Mouse (Mus musculus): ENCODE results near the gene Rtl8b. TPM values are rescaled to one million over a fixed set of nuclear protein-coding genes. Genes with fewer than 3 reads are reported as not detected.
"Not testable (repeated sequence)": the region's sequence is repeated elsewhere in the genome, so short reads cannot be mapped to it uniquely, and the experiment has no call there.

Gene Rtl8b
- 342 and 363 TPM in 2 replicates for polyA plus RNA-seq (2012; rRNA removed)

DNA sequence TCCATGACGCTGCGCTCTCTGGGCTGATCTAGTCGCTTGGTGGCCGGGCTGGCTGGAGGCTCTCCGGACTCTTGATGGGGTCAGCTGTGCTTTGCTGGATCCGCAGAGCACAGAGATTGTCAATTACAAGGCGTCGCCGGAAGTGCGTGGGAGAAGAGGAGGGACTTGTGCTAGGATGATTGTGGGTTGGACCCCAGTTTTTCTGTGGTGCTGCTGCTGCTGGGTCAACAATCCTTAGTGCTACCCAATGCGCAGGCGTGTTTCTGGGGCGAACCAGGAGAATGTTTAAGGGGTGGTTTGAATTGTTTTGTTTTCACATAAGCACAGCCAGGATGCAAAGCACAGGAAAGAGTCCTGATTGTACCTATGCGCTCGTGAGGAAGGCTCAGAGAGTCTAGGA, at the start of gene Rtl8b:
TSS of gene Rtl8b (minus strand) at position 115 of the 400 bp plus-strand sequence.
- Histone ChIP-seq H3K27ac (ENCODE audit: insufficient read depth, low read length) (no peak within 1 kb of the TSS), H3K4me3 (ENCODE audit: insufficient read depth, low read length) (peak within 1 kb of the TSS; percentile 5), H3K4me1 (ENCODE audit: control insufficient read depth, insufficient read depth, low read length) (no peaks in the 10 kb centered on the region)
- TF ChIP-seq CTCF (IDR thresholded peaks at IDR 0.05; ENCODE audit: extremely low read depth, insufficient read depth, low read length) (no peak), POLR2A (IDR thresholded peaks at IDR 0.05; ENCODE audit: extremely low read depth, insufficient read depth, low read length) (peak; percentile 54; the same call in 1 of the 2 replicates)

DNA sequence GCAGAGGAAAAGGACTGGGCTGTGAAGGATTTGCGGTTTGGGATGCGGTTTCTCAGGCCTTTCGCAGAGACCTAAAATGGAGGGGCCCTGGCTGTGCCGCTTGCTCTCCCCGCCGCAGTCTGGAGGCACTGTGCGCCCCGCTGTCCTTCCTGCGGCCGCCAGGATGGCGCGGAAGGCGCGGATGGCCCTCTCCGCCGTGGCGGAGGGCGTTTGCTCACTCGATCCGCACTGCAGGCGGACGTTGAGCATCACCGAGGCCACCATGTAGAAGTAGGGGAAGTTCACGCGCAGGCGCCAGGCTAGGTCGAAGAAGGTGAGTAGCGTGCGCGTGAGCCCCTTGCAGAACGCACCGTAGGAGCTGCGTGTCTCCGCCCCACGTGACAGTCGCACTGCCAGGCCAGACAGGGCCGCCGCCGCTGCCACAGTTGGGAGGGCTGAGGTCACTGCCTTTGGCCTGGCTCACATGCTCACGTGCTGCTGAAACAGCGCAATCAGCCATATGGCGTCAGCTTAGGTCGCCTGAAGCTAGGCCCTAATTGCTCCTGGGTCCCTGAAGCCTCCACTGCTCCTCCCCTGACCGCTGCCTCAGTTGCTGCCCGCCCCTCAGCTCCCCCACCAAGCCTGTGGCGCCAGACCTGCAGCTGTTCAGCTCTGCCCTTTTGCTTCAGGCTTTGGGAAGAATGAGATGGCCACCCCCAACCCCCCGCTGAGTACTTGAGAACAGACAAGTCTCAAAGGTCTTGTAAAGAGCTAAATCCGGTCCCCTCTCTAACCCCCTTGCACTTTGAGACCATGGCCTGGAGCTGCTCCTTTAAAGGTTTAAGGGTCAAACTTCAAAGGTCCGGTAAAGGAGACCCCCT, 46.3 kb upstream of the Rtl8b start:
- no peaks in the 10 kb centered on the region for H3K4me1 ChIP-seq (ENCODE audit: control insufficient read depth, insufficient read depth, low read length)
- H3K4me3 ChIP-seq (ENCODE audit: insufficient read depth, low read length) = peak overlapping the region; percentile 57
- H3K27ac ChIP-seq (ENCODE audit: insufficient read depth, low read length) = peak overlapping the region; percentile 62; the same call in 1 of the 2 replicates
- TF ChIP-seq CTCF (IDR thresholded peaks at IDR 0.05; ENCODE audit: extremely low read depth, insufficient read depth, low read length) = no peak
- 0 out of 2 replicates have a peak, but pooled peaks have one; percentile 16 for TF ChIP-seq POLR2A (IDR thresholded peaks at IDR 0.05; ENCODE audit: extremely low read depth, insufficient read depth, low read length)

DNA sequence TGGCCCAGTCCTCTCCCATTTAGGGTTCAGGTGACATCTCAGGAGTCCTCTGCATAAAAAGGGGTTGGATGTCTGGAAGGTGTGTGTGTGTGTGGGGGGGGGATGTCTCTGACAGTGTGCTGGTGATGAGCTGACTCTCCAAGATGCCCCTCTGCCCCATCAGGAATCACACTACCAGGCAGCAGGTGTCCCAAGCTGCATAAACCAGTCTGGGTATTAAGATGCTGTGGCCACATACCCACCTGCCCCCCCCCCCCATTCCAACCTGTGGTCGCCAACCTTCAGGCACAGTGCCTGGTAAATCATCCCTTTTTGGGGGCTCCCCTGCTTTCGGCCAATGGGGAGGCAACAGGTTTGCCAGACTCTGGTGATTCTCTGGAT, 45.7 kb upstream of the Rtl8b start:
- H3K4me1 ChIP-seq (ENCODE audit: control insufficient read depth, insufficient read depth, low read length) = no peaks in the 10 kb centered on the region
- peak overlapping the region; percentile 57 for H3K4me3 ChIP-seq (ENCODE audit: insufficient read depth, low read length)
- TF ChIP-seq POLR2A (IDR thresholded peaks at IDR 0.05; ENCODE audit: extremely low read depth, insufficient read depth, low read length) (no peak), CTCF (IDR thresholded peaks at IDR 0.05; ENCODE audit: extremely low read depth, insufficient read depth, low read length) (no peak)
- H3K27ac ChIP-seq (ENCODE audit: insufficient read depth, low read length) = no peak overlapping the region

DNA sequence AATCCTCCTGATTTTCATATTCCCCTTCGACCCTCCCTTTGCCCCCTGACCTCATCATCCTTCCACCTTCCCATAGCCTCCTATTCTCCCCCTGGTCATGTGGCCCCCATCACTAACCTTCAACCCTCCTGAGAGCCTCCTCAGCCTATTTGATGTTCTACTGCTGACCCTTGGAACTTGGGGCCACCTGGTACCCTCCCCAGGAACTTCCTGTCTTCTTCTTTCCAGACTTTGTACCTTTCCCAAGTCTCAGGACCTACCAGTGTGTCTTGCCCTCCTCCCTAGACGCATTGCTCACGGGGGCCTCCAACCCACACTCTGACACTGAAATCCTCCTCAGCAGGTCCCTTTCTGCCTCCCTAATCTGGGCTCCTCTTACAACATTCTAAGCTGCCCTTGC, 32.5 kb upstream of the Rtl8b start:
- no peak overlapping the region for H3K4me3 ChIP-seq (ENCODE audit: insufficient read depth, low read length)
- H3K4me1 ChIP-seq (ENCODE audit: control insufficient read depth, insufficient read depth, low read length) = no peaks in the 10 kb centered on the region
- TF ChIP-seq CTCF (IDR thresholded peaks at IDR 0.05; ENCODE audit: extremely low read depth, insufficient read depth, low read length) (no peak), POLR2A (IDR thresholded peaks at IDR 0.05; ENCODE audit: extremely low read depth, insufficient read depth, low read length) (no peak)
- H3K27ac ChIP-seq (ENCODE audit: insufficient read depth, low read length) = no peak overlapping the region

DNA sequence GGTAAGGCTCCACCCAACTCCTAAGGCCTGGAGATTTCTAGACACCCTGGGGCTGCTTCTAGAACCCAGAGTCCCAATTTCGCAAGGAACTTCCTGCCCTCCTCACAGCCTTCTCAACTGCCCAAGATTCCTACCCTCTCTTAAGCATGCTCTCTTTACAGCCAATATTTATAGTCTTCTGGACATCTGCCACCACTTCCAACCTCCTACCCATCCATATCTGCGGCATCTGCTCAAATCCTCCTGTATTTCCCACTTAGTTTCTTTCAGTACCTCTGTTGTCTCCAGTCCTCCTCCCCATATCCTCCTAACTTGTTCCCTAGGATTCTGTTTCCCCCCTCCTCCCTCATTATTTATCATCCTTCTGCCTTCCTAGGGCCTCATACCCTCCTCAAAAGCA, 29.0 kb upstream of the Rtl8b start:
- no peak for TF ChIP-seq CTCF (IDR thresholded peaks at IDR 0.05; ENCODE audit: extremely low read depth, insufficient read depth, low read length)
- no peak for TF ChIP-seq POLR2A (IDR thresholded peaks at IDR 0.05; ENCODE audit: extremely low read depth, insufficient read depth, low read length)
- H3K27ac ChIP-seq (ENCODE audit: insufficient read depth, low read length) = no peak overlapping the region
- no peaks in the 10 kb centered on the region for H3K4me1 ChIP-seq (ENCODE audit: control insufficient read depth, insufficient read depth, low read length)
- H3K4me3 ChIP-seq (ENCODE audit: insufficient read depth, low read length) = no peak overlapping the region

DNA sequence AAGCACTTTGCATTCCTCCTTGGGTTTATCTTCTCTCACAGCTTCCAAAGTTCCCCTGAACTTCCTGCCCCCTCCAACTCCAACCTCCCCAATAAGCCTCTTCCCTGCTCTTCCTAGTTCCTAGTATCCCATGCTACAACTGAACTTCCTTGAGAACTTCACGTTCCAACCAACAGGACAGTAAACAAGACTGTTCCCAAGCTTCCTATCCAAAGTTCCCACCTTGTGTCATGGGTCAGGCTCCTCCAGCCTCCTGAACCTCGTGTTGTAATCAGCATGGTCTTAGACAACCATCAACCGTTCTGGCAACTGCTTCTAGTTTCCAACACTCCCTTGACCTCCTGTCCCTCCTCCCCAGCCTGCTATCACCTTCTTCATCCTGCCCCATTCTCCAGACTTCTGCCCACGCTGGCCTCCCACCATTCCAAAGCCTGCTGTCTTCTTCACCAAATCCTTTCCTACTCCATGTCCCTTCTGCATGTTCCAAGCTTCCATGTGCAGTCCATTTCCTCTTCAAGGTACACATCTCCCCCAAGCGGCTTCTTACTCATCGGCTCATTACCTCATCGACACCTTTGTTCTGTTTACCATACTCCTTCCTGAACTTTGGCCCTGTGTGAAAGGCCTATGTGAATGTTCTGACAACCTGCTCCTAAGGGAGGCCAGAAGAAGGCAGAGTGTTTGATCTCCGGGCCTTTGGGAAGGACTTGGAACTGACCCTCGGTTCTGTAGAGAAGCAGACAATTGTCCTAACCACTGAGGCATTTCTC, 24.0 kb upstream of the Rtl8b start:
- no peaks in the 10 kb centered on the region for H3K4me1 ChIP-seq (ENCODE audit: control insufficient read depth, insufficient read depth, low read length)
- H3K27ac ChIP-seq (ENCODE audit: insufficient read depth, low read length) = no peak overlapping the region
- H3K4me3 ChIP-seq (ENCODE audit: insufficient read depth, low read length) = no peak overlapping the region
- no peak for TF ChIP-seq CTCF (IDR thresholded peaks at IDR 0.05; ENCODE audit: extremely low read depth, insufficient read depth, low read length)

DNA sequence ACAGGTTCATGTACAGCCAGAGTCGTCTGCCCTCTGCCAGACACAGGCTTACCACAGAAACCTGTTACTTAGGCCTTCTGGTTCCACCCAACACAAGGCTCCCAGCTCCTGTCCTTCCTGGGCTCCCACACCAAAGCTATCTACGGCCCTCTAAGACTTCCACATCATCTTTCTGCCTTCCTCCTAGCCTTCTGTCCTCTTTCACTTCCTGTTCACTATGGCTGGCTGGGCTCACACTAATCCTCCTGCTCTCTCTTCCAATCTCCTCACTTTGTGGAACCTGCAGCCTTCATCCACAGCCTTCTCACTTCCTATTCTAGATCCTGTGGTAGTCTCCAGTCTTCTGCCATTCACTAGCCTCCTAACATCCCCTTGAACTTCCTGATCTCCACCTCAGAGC, 22.9 kb upstream of the Rtl8b start:
- Histone ChIP-seq H3K4me3 (ENCODE audit: insufficient read depth, low read length) (no peak overlapping the region), H3K4me1 (ENCODE audit: control insufficient read depth, insufficient read depth, low read length) (no peaks in the 10 kb centered on the region), H3K27ac (ENCODE audit: insufficient read depth, low read length) (no peak overlapping the region)
- no peak for TF ChIP-seq CTCF (IDR thresholded peaks at IDR 0.05; ENCODE audit: extremely low read depth, insufficient read depth, low read length)
- TF ChIP-seq POLR2A (IDR thresholded peaks at IDR 0.05; ENCODE audit: extremely low read depth, insufficient read depth, low read length) = no peak

DNA sequence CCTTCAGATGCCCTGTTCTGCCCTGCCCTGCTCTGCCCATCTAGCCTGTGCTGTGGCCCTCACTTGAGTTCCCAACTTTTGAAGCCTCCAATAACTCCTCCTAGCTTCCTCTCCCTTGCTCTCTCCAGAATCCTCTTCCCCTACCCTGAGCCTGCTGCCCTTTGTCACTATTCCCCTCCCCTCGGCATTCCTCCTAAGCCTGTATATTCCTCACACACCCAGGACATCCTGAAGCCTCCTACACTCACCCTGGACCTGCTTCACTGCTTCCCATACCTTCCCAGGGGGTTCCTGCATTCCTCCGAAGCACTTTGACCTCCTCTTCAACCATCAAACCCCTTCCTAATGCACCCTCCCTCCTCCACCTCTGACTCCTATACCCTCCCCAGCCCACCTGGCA, 21.9 kb upstream of the Rtl8b start:
- no peak for TF ChIP-seq CTCF (IDR thresholded peaks at IDR 0.05; ENCODE audit: extremely low read depth, insufficient read depth, low read length)
- no peak for TF ChIP-seq POLR2A (IDR thresholded peaks at IDR 0.05; ENCODE audit: extremely low read depth, insufficient read depth, low read length)
- Histone ChIP-seq H3K4me3 (ENCODE audit: insufficient read depth, low read length) (no peak overlapping the region), H3K4me1 (ENCODE audit: control insufficient read depth, insufficient read depth, low read length) (no peaks in the 10 kb centered on the region), H3K27ac (ENCODE audit: insufficient read depth, low read length) (no peak overlapping the region)

DNA sequence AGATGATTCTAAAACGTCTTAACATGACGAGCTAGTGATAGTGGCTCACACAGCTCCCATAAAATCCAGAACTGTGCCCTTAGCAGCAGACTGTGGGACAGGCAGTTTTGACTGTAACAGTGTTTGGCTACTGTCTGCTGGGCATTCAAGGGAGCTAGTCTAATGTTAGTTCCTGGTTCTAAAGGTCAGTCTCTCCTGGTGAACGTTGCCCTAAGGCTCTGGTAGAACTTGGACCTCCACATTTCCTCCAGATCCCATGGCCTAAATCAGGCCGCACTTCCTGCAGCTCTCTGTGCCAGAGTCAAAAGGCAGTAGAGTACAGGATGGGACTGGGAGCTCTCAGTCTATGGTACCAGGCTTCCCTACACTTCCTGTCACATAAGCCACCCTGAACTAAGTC, 14.5 kb upstream of the Rtl8b start:
- not testable (repeated sequence) for H3K4me1 ChIP-seq (ENCODE audit: control insufficient read depth, insufficient read depth, low read length); H3K4me3 ChIP-seq (ENCODE audit: insufficient read depth, low read length); H3K27ac ChIP-seq (ENCODE audit: insufficient read depth, low read length)

DNA sequence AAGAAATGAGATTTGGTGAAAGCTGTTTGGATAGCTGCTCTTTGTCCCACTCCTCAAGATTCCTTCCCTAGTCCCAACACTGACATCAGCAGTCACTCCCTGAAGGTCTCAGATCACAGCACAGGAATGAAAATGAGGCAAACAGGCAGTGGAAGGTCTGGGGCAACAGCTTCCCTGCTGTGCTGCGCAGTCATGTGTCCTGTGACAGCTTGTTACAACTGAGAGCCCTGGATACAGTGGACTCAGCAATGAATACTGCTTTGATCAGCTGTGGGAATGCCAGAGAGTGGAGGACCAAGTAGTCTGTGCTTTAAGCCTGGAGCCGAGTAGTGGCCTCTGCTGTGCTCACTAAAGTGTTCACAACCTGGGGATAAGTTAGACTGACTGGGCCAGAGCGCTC, 12.4 kb upstream of the Rtl8b start:
- H3K4me1 ChIP-seq (ENCODE audit: control insufficient read depth, insufficient read depth, low read length); H3K4me3 ChIP-seq (ENCODE audit: insufficient read depth, low read length); H3K27ac ChIP-seq (ENCODE audit: insufficient read depth, low read length): not testable (repeated sequence)

Data from cortical plate, adult 2 months (tissue).